Mouse (Mus musculus) kidney, postnatal 4 days (tissue): ENCODE results near the gene Srp9.
A peak's percentile ranks its signal among the peaks of the same experiment; 100 is the strongest.

Experiments used
- DNase-seq, 2 experiments: peaks; one replicate each; pipeline ENCODE4 v3.0.0; 2021; ENCODE audit warnings: mixed read lengths in 2 of 2

Srp9 gene

DNA sequence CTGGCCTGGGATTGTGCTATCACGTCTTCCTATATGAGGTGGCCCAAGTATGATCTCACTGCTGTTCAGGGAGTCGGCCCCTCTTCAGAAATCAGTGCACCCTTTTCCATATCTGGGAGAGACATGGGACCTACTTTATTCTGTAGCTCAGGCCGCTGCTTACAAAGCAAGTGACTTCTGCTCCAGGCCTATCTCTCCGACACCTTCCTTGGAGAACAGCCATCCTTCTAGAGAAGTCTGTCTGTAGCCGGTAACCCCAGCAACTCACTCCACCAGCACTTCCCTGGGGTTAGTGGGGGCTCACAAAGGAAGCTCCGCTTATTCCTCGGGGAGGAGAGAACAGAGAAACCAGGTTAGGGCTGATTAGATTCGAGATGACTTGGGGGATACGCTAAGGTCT is 17.3 kb upstream of the Srp9 start:
- no peak for DNase-seq

- DNase-seq: no peak
Measured at GRCm38 (mm10) chr1:182108397-182109099, 16.0 kb upstream of the Srp9 start.

DNA sequence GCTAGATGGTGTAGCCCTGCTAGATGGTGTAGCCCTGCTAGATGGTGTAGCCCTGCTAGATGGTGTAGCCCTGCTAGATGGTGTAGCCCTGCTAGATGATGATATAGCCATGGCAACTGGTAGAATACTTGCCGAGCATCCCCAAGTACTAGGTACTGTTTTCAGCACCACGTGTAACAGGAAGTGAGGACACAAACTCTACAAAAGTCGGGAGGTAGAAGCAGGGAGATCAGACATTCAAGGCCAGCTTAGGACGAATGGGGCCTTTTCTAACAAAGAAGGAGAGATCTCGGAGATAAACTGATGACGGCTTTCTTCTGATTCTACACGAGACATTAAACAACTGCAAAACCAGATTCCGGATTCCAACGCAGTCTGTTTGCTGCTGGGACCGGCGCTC is 14.4 kb upstream of the Srp9 start:
- no peak for DNase-seq

DNA sequence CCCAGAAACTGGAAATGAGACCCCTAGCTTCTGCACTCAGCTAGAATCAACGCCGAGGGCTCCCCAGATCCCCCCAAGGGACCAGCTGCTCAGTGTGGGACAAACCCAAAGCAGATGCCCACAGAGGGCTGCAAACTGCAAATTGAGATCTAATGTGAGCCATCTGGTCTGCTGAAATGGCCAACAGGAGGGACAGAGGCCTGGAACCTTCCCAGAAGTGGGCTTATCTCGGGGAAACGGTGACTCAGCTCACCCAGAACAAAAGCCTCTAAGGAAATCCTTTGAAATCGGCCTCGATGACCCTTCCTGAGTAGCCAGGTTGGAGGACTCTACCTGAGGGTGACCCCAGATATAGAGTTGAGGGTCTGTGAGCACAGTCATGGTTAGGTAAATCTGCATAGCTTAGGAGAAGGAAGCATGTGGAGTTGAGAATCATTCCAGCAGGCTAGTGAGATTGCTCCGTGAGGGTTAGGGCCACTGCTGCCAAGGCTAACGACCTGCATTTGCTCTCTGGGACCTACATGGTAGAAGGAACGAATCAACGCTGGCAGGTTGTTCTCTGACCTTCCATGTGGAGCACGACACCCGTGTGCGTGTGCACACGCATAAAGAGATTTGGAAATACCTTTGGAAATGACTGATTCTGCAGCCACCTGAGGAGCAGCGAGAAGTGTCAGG is 13.7 kb upstream of the Srp9 start:
- DNase-seq: no peak

DNA sequence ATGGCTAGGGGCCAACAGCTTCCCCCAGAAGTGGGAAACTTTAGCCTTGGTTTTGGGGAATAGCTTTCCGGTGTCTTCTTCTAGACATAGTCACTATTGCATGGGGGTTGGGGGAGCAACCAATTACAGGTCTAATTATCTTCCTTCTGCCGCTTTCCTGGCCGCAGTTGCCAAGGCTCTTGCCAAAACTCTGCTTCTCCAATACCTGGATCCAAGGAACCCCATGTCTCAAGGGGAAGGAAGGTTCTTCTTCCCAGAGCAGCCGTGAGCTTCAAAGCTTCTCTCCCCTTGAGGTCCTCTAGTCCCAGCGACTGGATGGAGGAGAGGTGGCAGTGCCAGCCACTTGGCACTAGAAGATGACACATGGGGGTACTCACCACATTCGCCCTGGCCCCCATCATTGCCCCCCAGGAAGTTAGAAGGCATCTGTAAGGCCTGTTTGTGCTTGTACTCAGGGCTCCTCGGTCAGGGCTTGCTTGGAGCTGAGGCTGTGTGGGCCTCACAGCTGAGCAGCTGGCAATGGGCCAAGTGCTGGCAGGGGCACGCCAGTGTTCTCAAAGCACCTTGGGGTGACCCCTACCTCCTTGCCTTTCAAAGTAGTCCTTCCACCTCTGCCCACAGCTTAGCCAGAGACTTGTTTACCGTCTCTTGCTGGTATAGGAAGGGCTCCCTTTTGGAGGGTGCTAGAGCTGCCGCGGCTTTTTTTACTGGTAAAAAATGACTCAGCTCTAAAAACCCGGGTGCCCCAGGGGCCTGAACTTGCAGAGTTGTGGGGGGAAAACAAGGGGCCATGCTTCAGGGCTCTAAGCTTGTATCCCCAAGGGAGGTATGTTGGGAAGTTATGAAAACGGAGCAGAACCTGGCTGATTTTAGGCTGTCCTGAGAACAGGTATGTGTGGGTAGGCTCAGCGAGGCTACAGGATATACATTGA is 12.9 kb upstream of the Srp9 start:
- peak; percentile 60 to 69 for DNase-seq

- no peak for DNase-seq
Measured at GRCm38 (mm10) chr1:182112385-182112784, 12.2 kb upstream of the Srp9 start.

DNA sequence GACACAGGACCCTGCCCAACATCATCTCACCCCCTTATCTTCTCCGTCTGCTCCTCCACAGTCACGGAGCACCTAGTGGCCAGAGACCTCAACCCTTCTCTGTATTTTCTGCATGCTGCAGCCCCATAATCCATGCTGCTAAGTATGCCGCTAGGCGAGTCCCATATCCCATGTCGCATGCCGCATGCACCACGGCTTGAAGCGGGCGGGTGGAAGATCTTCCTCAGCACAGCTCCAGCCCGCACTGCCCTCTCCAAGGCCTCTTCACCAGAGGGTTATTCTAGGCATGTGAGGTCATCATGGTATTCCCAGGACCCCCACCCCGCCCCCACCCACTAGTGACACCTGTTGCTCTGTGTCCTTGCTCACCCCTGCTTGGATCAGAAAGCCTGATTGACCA is 11.4 kb upstream of the Srp9 start:
- DNase-seq: no peak

DNA sequence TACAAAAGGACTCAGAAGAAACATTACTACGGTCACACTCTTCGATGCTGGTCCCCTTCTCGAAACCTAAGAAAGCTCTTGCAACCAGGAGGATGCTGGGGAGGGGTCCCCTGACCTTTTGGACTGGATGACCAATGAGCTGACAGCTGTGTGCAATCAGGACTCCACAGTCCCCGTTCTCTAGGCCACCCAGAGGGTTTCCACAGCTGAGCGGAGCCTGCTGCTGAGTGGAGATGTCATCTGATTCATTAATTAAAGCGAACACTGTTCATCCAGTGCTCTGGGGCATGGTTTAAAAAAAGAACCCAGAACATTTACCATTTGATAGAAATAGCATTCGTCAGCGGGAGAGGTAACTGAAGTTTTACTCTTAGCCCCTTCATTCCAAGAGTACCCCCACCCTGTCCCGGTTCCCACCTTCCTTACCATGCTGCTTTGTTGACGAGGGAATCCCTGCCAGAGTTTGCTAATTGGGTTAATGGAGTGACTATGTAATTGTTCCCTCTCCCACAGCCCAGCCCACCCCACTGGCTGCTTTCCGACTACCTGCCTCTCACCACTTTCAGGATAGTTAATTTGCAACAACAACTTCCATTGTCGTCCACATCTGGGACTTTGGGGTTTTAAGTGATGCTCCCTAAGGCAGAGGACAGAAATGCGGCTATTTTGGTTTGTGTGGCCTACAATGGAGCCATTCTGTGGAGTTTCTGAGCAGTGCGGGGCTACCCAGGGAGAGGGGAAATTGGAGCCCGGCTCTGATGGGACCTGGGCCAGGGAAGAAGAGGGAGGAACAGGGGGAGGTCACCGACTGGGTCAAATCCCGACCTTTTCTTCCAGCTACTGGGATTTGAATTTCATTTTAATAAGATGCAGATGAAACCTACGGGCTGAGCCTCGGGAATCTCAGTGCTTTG is 10.7 kb upstream of the Srp9 start:
- peak in 1 of 2 experiments; percentile 54 for DNase-seq

DNA sequence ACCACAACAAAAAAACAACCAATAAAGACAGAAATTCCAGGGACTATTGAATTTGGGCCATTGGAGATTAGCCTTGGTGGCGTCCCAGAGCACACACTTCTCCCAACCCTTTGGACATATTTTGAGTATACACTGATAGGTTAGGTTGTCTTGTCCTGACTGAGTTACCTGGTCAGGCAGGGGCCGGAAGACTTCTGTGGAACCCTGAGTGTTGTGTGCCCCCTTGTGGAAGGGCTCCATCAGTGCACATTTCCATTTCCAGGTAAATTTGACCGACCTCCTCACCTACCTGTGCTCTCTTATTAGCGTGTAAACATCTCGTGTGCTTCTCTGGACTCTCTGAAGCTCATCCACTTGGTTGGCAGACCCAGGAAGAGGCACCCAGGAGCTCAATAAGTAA is 9.3 kb upstream of the Srp9 start:
- peak; percentile 67 to 76 for DNase-seq

DNA sequence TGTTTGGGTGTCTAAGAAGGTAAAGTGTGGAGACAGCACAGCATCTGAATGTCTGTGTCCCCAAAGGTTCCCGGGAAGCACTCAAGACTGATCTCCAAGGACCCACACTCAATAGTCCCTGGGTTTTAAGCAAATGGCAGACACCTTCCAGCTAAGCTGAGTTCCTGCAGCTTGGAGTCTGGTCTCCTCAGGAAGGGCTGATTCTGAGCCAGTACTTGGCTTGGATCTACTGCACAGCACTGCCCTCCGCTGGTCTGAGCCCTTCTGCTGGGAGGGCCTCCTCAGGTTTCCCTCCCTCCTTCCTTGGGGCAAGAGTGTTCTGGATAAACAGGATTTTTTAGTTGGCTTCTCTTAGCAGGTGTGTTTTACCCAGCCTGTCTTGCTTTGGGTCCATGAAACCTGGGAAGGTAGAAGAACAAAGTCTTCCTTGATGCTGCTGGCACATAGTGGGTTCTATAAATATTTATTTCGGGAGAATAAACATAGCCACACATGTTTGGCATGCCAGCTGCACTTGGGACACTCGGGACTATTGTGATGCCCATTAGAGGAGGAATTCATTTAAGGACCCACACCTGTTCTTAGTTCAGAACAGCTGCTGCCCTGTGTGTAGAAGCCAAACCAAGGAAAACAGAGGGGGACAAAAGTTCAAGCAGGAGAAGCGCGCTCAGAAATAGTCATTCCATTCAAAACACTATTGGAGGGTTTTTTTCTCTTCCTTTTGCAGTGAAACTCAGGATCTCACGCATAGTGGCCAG is 8.7 kb upstream of the Srp9 start:
- DNase-seq: peak; percentile 79 to 84

GRCm38 (mm10) chr1:182122413-182122812 is 2.1 kb upstream of the Srp9 start:
- no peak for DNase-seq

GRCm38 (mm10) chr1:182124924-182125368 is 409 bp downstream of the Srp9 start:
- DNase-seq: peak; percentile 89 to 95

DNA sequence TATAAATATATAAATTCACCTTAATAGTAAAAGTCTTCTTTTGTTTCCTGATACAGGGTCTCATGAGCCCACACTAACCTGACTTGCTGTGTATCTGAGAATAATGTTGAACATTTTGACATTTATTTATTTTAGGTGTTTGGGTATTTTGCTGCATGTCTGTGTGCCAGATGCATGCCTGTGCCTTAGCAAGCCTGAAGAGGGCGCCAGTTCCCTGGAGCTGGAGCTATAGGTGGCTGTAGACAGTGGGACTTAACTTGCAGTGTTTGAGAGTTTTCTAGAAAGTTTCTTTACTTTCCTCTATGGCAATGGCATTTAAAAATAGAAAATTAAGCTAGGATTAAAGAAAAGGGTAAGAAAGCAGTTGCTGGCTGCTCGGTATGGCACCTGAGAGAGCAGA is 6.3 kb downstream of the Srp9 start:
- peak; percentile 59 to 63 for DNase-seq

DNA sequence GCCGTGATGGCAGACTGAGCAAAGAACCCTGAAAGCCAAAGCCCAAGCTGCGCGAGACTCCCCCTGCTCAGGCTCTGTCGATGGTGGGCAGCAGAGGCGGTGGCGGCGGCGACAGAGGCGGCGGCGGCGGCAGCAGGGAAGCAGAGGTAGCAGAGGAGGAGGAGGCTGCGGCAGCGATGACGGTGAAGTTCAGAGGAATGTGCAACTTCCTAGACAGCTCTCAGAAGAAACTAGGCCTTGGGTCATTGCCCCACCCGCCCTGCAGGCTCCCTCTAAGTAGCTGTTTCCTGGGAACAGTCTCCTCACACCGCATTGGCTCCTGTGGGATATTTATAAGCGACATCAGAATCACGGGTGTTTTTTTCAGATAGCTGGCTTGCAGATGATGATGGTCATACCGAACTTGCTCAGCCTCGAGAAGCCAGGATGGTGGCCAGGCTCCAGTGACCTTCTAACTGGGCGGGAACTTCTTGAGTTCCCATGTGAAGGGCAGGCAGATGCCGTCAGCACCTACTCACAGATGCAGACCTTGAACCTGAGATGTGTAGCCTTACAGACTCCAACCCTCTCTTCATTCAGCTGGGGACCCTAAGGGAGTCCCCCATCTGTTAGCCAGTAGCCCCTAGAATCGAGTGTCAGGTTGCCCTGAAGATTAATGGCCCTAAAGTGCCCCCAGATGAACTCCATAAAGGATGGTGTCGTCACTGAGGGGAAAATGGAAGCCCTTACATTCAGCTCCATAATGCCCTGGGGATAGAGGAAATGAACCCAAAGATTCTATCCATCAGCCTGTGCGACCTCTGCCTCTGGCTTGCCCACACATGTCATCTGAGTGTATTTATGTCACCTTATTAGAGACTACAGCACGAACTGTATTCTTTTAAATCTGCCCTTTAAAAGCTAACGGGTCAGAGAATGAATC is 12.9 kb downstream of the Srp9 start:
- peak in 1 of 2 experiments; percentile 27 for DNase-seq

DNA sequence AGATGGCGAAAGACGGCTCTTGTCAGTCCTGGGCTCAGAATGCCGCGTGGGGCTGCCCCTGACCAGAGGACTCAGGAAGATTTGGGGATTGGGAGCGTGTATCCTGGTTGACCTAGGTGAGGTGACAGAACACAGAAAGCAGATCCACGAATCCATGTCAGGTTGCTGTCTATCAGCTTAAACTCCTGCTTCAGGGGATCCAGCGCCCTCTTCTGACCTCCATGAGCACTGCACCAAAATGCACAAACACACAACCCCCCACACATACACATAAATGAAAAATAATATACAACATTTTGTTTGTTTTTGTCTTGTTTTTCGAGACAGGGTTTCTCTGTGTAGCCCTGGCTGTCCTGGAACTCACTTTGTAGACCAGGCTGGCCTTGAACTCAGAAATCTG is 13.6 kb downstream of the Srp9 start:
- DNase-seq: no peak

GRCm38 (mm10) chr1:182139937-182140336 is 15.4 kb downstream of the Srp9 start:
- no peak for DNase-seq

DNA sequence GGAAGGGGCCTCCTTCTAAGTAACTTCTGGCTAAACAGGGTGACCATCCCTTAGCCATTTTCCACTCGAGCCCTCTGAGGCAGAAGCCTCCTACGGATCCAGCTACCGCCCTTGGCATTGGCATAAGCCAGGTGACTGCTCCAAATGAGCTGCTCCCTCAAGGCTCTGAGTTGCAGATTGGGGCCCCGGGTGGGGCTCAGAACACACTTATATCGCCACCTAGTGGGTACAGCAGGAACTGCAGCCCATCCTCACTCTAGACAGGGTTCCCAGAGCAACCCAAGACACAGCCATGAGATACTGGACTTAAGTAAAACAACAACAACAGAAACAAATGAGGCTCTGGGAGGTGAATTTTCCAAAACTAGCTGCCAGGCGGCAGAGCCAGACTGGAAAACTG is 15.8 kb downstream of the Srp9 start:
- DNase-seq: peak; percentile 88 to 89

DNA sequence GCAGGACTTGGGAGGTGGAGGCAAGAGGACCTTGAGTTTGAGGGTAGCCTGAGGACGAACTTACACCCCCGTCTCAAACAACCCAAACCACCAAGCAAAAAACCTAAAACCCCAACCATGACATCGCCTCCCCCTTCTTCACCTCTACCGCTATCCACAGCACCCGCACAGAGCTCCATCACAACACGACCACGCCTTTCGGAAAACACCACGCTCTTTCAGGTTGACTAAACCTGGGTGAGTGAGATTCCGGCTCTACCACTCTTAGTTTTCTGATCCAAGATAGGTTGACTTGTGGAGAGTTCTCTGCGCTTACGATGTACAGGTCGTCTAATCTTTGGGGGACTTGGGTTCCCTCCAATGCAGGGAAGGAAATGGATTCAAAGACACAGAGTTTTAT is 18.2 kb downstream of the Srp9 start:
- no peak for DNase-seq

GRCm38 (mm10) chr1:182143288-182143687 is 18.8 kb downstream of the Srp9 start:
- peak; percentile 33 to 35 for DNase-seq

GRCm38 (mm10) chr1:182145546-182145945 is 21.0 kb downstream of the Srp9 start:
- no peak for DNase-seq
